15 mouse cellular contexts compared by ENCODE assay signal in genomic region chr17:81607515-81607914, GRCm38 (mm10).
"Had no signal": no experiment of that assay in that cellular context is flagged by ENCODE, and none has a peak within 500 bp of the region (broad histone marks: within the 10 kb centered on the region; RNA-seq: fewer than 3 reads in every experiment).

No protein-coding gene starts in this region.

- ATAC-seq: intestine, embryonic 16.5 days; liver, embryonic 12.5 days; midbrain, embryonic 15.5 days had no signal

- H3K4me1 ChIP-seq: limb, embryonic 15.5 days; liver, embryonic 12.5 days; midbrain, embryonic 15.5 days had no signal

- H3K4me2 ChIP-seq: limb, embryonic 15.5 days; liver, embryonic 12.5 days; lung, embryonic 14.5 days; midbrain, embryonic 11.5 days; midbrain, embryonic 15.5 days had no signal

- H3K9ac ChIP-seq: limb, embryonic 15.5 days; liver, embryonic 12.5 days; lung, embryonic 14.5 days; midbrain, embryonic 15.5 days had no signal

- H3K9me3 ChIP-seq: limb, embryonic 15.5 days; liver, embryonic 12.5 days; midbrain, embryonic 15.5 days had no signal

- H3K36me3 ChIP-seq: limb, embryonic 15.5 days; liver, embryonic 12.5 days; midbrain, embryonic 15.5 days had no signal

- H3K27me3 ChIP-seq: limb, embryonic 15.5 days; liver, embryonic 12.5 days; midbrain, embryonic 15.5 days had no signal

- DNase-seq: kidney, adult 2 months; kidney, postnatal 25 days; lung, embryonic 14.5 days; lung, postnatal 10 days; lung, postnatal 4 days; right cerebral cortex, adult 18-20 months; right cerebral cortex, postnatal 4 days; spleen, adult 18-20 months; thymus, adult 18-20 months; thymus, postnatal 14 days had no signal

- H3K27ac ChIP-seq: limb, embryonic 15.5 days; liver, embryonic 12.5 days; midbrain, embryonic 15.5 days had no signal

- H3K4me3 ChIP-seq: limb, embryonic 15.5 days; liver, embryonic 12.5 days; midbrain, embryonic 15.5 days had no signal
